Mouse (Mus musculus) liver, adult 2 months (tissue): ENCODE measurements around the gene Brms1l.
"Not testable (repeated sequence)": the region's sequence is repeated elsewhere in the genome, so short reads cannot be mapped to it uniquely, and the experiment has no call there.

Source experiments
- CTCF ChIP-seq: fragments of 200-500 bp; IDR thresholded peaks from 2 replicates; pipeline ENCODE4 v1.5.1; 2011; ENCODE audit warnings: low read depth, low read length, control low read depth
- POLR2A ChIP-seq: fragments of 200-500 bp; IDR thresholded peaks from 2 replicates; pipeline ENCODE4 v1.6.1; 2011; ENCODE audit warnings: low read length, control low read depth; ENCODE audit not compliant: insufficient read depth; ENCODE audit errors: extremely low read depth

DNA sequence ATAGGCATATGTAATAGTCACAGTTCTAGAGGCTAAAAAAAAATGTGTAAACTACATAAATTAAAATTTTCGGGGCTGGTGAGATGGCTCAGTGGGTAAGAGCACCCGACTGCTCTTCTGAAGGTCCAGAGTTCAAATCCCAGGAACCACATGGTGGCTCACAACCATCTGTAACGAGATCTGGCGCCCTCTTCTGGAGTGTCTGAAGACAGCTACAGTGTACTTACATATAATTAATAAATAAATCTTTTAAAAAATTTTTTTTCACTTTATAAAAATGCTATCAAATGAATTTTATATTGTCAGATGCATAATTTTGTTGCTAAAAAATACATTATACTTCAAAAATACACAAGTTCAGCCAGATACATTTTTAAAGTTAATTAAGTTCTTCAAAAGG, 41.6 kb upstream of the Brms1l start:
- TF ChIP-seq CTCF, POLR2A: not testable (repeated sequence)
